Mouse (Mus musculus): ENCODE data around the gene Galnt18.

DNA sequence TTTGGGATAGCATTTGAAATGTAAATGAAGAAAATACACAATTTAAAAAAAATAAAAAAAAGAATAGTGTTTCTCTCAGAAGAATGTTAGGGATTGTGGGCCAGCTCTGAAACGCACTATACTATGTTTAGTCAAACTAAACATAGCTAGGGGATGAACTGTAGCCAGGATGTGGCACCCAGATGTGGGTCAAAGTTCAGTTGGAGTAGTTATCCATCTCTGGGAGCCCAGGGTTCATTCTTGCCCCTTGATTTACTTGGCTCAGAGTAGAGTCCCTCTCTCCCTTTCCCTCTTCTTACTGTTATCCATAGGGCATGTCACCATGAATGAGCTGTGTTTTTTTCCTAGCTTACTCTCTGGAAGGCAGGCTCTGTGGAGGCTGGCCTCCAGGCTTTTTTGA, 165.3 kb downstream of the Galnt18 start:
- TF ChIP-seq CTCF (IDR thresholded peaks at IDR 0.05; ENCODE audit: extremely low read depth, insufficient read depth, insufficient read length, insufficient replicate concordance) (no peak), POLR2A (IDR thresholded peaks at IDR 0.05; ENCODE audit: low read depth, low read length) (no peak)

Data from spleen, adult 2 months (tissue).